Mouse (Mus musculus) brown adipose tissue, adult 24 weeks (tissue): ENCODE measurements around the gene Tmem132a. TPM values are rescaled to one million over a fixed set of nuclear protein-coding genes. Genes with fewer than 3 reads are reported as not detected.

ENCODE experiments used
- polyA plus RNA-seq: library from polyadenylated mRNA; stranded (reverse); fragments of >200 nt; gene quantifications from 2 replicates; pipeline ENCODE4 v1.2.4, GENCODE M21; 2012; ENCODE audit not compliant: missing spikeins, insufficient read depth, insufficient read length

Gene Tmem132a
- polyA plus RNA-seq, 1 experiment = 2.1 TPM

Other genes with a start within 250 kb of the Tmem132a start
- not detected in 2 replicates for gene Vwce, start 235.7 kb downstream of the Tmem132a start, polyA plus RNA-seq
- gene Pga5, start 191.9 kb downstream of the Tmem132a start, polyA plus RNA-seq = not detected in 2 replicates
- 8.5 and 10.1 TPM in 2 replicates for gene Vps37c, start 181.2 kb downstream of the Tmem132a start, polyA plus RNA-seq
- gene Cd5, start 130.9 kb downstream of the Tmem132a start, polyA plus RNA-seq = not detected in 2 replicates
- not detected in 2 replicates for gene Cd6, start 39.9 kb downstream of the Tmem132a start, polyA plus RNA-seq
- 2.1 and 2.4 TPM in 2 replicates for gene Slc15a3, start 30.2 kb downstream of the Tmem132a start, polyA plus RNA-seq
- gene Tmem109, start 12.1 kb upstream of the Tmem132a start, polyA plus RNA-seq = 75.1 and 80.3 TPM in 2 replicates
- 64.9 and 65.6 TPM in 2 replicates for gene Prpf19, start 25.3 kb upstream of the Tmem132a start, polyA plus RNA-seq
- gene Zp1, start 50.7 kb upstream of the Tmem132a start, polyA plus RNA-seq = not detected in 2 replicates
- not detected in 2 replicates for gene Ptgdr2, start 67.2 kb upstream of the Tmem132a start, polyA plus RNA-seq
- 3.8 and 4.0 TPM in 2 replicates for gene Ccdc86, start 79.3 kb upstream of the Tmem132a start, polyA plus RNA-seq
- gene Ms4a10, start 104.7 kb upstream of the Tmem132a start, polyA plus RNA-seq = not detected in 2 replicates
- not detected in 2 replicates for gene Ms4a15, start 123.3 kb upstream of the Tmem132a start, polyA plus RNA-seq
- gene Ms4a18, start 148.1 kb upstream of the Tmem132a start, polyA plus RNA-seq = not detected in 2 replicates
- gene Ms4a8a, start 211.2 kb upstream of the Tmem132a start, polyA plus RNA-seq = 1.4 and 2.8 TPM in 2 replicates